Mouse (Mus musculus) lung, postnatal 36 days (tissue): ENCODE measurements around the gene Lrrc47.

ENCODE experiments used
- DNase-seq: peaks from one replicate; pipeline ENCODE4 v3.0.0; 2022; ENCODE audit warnings: mixed read lengths

The Lrrc47 gene

DNA sequence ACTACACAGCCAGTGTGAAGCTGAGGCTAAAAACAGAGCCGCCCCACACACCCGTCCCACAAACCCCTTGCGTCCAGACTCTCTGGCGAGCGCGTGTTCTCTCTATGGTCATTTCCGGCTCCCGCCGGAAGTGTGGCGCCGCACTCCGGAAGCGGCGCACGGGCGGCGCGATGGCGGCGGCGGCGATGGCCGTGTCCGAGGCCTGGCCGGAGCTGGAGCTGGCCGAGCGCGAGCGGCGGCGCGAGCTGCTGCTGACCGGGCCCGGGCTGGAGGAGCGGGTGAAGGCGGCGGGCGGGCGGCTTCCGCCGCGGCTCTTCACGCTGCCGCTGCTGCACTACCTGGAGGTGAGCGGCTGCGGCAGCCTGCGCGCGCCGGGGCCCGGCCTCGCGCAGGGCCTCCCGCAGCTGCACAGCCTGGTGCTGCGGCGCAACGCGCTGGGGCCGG lies at the start of gene Lrrc47:
TSS of gene Lrrc47 (plus strand) at position 86 of the 444 bp plus-strand sequence.
- DNase-seq, result peak; percentile 86

DNA sequence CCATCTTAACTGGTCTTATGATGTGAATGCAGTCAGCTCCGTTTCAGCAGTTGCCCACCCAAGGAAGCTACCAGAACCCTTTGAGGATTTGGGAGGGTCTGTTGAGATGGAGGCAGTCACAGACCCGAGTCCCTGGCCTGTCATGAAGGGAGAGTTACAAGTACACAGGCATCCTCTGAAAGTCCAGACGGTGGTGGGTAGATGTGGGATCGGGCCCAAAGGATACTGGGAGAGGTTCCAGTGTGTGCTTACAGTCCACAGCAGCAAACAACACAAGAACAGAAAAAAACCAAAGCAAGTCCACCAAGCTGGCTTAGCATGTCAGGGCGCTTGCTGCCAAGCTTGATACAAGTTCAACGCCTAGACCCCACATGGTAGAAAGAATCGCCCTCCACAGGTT lies 48.9 kb upstream of the Lrrc47 start:
- no peak for DNase-seq

DNA sequence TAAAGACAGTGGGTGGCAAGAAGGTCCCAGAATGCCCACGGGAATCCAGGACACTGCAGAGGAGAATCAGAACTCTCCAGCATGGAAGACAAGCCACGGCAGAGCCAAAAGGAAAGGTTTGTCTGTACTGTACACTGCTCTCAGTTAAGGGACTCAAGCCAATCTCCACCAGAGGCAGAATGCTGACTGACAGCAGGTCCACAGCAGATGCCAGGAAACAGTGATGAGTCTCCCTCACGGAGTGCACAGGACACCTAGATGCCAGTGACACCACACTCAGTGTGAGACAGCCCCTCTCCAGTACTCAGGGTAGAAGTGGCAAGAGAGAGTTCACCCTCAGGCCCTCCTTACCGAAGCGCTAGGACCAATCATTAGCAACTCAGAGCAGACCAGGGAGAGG lies 44.9 kb upstream of the Lrrc47 start:
- no peak for DNase-seq

DNA sequence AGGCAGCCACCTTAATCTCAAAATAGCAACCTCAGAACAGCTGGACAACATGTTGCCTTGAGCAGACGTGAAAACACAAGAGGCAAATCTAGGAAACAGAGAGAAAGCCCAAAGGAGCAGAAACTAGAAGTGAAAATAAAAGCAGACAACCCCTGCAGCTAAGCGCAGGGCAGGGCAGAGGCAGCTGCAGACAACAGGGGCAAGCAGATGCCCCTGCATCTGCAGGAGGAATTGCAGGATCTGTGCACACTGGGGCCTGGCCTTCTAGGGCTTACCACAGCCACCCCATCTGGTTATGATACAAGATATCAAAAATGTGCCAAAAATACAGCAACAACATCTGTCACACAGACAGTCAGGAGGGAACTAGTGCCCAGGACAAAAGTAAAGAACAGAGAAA lies 44.0 kb upstream of the Lrrc47 start:
- no peak for DNase-seq

DNA sequence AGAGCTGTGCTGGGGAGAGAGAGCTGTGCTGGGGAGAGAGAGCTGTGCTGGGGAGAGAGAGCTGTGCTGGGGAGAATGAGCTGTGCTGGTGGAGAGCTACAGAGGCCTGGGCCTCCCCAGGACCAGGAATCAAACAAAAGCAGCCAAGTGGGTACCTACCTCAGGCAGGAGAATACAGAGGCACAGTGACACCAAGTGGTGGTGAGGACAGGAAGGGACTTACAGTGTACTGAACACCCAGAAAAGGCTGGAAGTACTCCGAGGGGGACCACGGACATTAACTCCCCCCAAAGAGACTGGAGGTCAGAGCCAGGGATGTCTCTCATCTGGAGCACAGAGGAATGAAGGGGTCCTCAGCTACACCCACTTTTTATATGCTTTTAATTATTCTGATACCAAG lies 43.5 kb upstream of the Lrrc47 start:
- no peak for DNase-seq

DNA sequence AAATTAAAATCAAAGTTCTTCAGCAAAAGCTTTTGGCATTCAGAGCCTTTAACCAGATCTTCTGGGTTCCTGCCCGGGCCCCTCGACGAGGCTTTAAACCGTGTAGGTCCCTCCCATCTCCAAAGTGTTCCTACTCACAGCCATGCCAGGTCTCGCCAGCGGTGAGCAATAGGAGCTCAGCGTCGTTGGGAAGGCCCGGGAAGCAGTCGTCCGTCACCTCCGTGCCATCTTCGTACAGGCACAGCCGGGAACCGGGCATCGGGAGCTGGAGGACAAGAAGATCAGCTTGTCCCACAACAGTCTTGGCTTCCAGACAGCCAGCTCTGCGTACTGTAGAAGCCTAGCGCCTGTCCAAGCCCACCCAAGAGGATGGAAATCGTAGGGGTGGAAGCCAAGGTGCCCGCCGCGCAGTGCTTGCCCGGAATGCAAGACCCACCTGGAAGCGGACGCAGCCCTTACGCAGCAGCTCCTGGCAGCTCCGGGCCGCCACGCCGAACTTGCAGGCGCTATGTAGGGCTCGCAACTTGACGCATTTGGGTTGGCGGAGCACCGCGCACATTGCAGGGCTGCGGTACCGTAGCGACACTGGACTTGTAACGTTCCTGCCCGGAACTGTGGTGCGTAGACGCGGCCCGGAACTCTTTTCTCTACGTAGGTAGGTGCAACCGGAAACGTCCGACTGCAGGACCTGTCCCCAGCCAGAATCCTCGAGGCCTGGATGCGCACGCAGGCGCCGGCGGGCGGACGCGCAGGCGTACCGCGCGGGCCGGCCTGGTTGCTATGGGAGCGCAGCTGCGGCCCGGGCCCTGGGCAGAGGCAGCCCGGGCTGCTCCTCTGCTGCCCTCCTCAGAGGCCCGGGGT lies 36.9 kb upstream of the Lrrc47 start, which contains the start of the genes Dffb and Cep104:
TSS of gene Dffb (minus strand) at position 696 of the 861 bp plus-strand sequence.
TSS of gene Cep104 (plus strand) at position 764 of the 861 bp plus-strand sequence.
- DNase-seq, result peak; percentile 97

DNA sequence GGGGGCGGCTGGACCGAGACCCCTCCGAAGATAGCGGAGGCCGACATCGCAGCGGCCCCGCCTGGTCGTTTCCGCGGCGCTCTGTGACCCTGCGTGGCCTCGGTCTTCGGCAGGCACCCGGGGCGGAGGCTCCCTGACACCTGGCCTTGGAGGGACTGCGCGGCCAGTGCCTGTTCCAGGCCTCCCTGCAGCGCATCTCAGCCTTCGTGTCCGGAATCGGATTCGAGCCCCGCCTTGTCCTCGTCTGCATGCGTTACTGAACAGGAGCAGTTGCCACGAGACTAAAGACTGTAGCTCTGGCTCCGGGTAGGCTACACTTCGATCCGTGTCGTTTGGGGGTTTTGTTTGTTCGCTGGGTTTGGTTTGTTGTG lies 36.3 kb upstream of the Lrrc47 start:
- DNase-seq, result no peak

DNA sequence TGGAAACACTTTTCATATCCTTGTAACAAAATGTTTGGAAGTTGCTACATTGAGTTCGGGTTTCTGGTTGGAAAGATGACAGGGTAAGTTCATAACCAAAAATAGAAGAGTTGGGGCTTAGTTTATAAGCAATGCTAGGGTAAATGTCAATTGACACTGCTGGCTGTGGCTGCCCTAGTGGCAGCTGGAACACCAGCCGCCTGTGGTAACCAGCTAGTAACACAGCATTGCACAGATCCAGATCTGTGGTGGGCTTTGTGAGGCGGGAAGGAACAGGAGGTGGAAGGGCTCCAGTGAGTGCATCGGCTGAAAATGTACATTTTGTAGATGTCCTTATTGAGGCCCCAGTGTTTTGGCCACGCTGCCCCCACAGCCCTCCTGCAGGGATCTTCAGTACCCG lies 35.8 kb upstream of the Lrrc47 start:
- DNase-seq, result no peak

DNA sequence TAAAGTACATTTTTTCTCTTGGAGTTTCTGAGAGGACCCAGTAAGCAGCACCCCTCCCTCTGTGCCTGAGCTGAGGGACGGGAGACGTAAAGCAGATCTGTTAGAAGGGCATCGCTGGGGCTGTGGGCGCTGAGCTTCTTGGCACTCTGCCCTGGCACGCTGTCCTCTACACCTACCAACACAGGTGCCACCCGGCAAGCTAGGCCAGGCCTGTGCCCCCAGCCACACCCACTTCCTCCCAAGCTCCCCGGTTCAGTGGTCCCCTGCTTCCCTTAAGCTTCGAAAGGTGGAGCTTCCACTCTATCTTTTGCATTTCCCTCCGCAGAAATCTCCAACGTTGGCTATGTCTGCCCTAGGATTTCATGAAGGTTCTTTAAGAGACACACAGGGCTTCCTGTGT lies 32.3 kb upstream of the Lrrc47 start:
- DNase-seq, result no peak

DNA sequence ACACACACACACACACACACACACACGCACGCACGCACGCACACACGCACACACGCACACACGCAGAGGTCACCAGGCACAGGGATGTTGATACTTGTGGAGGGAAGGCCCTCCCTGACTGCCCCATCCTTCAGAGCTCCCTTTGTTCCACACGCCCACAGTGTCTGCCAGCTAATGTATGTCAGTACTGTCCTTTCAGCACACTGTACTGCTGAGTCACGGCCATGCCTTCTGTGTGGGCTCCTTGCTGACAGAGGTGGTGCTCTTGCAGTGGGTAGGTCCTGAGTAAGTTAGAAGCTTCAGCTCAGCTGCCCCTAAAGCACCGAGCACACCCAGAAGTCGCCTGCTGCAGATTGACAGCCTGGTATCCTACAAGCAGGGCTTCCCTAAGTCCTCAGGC lies 31.1 kb upstream of the Lrrc47 start:
- no peak for DNase-seq

DNA sequence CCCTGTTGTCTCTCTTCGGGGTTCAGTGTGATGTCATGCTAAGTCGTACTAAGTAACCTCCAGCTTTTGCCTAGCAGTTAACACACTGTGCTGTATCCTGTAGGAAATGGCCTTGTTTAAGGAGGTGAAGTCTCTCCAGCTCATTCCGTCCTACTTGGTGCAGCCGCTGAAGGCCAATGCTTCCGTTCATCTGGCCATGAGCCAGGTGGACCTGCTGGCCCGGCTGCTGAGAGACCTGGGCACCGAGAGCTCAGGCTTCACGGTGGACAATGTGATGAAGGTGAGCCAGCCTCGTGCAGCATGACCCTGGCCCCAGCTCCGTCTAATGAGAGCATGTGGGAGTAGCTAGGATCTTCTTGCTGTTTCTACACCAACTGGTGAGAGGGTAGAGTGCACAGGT lies 18.8 kb upstream of the Lrrc47 start:
- DNase-seq, result no peak

DNA sequence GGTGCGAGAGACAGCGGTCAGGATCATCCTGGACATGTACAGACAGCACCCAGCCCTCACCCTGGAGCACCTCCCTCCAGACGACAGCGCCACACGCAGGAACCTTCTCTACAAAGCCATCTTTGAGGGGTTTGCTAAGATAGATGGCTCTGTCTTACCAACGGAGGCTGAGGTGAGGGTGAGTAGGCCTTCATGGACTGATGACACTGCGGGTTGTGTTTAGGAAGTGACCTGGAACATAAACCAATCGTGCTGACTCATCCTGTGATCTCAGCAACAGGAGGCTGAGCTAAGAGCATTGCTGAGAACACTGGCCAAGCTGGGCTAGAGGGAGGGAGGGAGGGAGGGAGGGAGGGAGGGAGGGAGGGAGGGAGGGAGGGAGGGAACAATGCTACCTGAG lies 18.0 kb upstream of the Lrrc47 start:
- no peak for DNase-seq

DNA sequence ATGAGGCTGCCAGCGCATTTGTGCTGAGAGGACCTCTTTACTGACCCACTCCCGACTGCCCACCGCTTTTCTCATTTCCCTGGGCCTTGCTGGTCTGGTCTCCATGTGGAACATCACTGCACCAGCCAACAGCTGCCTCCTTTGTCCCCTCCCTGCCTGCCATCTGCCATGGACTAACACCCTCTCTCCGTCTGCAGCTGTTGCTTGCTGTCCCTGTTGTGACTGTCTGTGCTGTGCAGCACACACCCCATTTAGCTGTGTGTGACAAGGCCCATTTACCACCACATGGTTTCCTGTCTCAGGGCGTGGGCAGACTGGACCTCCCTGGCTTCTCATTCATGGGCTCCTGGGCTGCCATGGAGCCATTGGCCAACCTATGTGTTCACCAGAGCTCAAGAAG lies 6.0 kb upstream of the Lrrc47 start:
- DNase-seq, result no peak

DNA sequence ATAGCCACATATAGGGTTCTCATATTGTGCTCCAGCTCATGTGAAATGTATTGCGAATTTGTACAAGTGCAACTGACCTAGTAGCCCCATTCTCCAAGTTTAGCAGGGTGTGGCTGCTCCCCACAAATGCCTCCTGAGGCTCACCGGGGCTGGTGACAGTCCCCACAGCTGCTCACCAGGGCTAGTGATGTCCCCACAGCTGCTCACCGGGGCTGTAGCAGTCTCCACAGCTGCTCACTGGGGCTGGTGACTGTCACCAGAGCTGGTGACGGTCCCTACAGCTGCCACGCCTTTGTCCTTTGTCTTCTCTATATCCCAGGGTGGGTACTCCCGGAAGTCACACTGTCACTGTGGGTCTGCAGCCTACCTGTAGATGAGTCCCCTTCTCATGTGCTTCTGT lies 5.3 kb upstream of the Lrrc47 start:
- DNase-seq, result no peak

DNA sequence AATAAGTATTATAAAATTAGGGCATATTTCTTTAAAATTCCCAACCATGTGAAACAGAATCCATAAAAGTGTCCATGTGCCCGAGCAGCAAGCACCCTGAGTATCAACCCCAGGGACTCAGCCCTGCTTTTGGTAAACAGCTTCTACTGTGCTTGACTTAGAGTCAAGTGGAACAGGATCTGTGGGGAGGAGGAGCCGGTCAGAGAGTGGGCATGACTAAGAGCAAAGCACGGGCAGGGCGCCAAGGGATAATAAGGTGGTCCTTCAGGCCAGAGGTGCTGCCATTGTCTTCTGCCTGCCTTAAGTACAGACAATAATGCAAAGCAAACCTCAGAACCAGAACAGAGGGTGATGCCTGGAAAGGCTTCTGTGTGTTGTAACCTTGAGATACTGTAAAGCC lies 3.8 kb upstream of the Lrrc47 start:
- DNase-seq, result peak; percentile 82

DNA sequence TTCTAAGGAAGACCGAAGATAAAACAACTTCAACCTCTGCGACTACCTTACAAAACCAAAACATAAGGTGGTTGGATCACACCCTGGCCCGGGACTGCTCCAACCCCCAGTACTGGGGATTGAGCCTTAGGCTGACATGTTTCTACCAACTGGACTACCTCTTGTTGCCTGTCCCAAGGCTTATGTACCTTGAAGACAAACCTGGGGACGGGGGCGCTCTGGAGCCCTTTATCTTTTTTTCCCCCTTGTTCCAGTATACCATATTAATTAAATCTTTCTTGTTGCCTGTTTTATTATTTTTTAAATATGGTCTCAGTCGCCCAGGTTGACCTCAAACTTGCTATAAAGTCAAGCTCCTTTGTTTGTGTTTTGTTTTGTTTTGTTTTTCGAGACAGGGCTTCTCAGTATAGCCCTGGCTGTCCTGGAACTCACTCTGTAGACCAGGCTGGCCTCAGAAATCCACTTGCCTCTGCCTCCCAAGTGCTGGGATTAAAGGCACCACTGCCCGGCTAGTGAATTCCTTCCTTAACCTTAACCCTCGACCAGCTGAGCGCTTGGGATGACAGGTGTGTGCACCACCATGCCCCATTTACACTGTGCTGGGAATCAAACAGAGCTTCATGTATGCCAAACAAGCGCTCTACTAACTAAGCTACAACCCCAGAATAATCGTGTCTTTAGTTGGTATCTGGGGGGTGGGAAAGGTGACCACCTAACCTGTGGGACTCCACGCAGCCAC lies 455 bp upstream of the Lrrc47 start:
- no peak for DNase-seq

DNA sequence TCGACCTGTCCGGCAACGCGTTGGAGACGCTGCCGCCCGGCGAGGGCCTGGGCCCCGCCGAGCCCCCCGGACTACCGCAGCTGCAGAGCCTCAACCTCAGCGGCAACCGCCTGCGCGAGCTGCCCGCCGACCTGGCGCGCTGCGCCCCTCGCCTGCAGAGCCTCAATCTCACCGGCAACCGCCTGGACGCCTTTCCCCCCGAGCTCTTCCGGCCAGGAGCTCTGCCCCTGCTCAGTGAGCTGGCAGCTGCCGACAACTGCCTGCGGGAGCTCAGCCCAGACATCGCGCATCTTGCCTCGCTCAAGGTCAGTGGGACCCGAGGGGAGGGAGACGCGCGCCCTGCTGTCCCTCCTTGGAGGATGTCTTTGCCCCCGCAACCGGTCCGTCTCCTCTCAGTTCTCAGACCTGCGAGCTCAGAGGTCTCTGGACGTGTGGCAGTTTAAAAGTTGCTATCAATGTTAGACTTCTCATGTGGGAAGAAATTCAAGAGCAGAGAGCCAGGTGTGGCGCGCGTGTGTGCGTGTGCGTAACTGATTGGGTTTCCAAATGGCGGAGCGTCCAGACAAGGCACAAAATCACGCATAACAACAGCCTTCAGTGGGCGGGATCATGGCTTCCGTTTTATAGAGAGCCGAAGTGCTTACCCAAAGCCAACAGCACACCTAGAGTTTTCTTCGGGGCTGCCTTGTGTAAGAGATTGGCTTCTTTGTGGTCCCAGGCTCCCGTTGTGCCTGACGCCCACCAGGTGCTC lies 776 bp downstream of the Lrrc47 start:
- no peak for DNase-seq

DNA sequence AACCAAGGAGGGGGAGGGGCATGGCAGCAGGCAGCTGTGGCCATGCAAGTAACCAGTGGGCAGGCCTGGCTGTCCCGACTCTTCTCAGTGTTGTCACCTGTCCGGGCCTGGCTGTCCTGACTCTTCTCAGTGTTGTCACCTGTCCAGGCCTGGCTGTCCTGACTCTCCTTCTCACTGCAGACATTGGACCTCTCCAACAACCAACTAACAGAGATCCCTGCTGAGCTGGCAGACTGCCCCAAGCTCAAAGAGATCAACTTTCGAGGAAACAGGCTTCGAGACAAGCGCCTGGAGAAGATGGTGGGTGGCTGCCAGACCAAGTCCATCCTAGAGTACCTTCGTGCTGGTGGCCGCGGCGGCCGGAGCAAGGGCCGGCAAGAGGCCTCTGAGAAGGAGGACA lies 3.9 kb downstream of the Lrrc47 start:
- no peak for DNase-seq

DNA sequence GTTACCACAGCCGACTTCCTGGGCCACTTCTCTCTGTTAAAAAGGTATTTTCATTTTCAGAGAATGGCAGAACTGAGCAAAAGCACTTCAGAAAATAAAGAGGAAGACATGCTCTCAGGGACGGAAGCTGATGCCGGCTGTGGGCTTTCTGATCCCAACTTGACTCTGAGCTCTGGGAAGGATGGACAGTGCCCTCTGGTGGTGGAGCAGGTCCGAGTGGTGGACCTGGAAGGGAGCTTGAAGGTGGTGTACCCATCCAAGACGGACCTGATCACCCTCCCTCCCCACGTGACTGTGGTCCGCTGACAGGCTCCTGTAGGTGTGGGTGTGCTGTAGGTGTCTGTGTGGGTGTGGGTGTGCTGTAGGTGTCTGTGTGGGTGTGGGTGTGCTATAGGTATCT lies 8.0 kb downstream of the Lrrc47 start:
- peak; percentile 81 for DNase-seq

DNA sequence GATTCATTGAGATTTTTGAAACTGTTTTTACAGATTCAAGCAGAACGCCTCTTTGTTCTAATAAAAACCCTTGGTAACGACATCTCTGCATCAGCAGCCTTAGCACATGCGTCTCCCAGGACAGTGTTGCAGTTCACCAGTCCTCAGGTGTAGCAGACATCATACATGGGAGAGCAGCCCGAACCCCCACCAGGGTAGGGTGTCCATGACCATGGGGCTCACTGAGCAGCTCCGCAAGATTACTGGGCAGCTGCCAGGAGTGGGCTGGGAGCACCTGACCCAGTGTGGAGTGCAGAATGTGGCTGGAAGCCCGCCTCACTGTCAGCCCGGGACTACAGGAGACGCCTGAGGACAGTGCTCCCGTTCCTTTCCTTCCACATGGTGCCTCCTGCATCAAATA lies 9.9 kb downstream of the Lrrc47 start:
- peak; percentile 43 for DNase-seq

DNA sequence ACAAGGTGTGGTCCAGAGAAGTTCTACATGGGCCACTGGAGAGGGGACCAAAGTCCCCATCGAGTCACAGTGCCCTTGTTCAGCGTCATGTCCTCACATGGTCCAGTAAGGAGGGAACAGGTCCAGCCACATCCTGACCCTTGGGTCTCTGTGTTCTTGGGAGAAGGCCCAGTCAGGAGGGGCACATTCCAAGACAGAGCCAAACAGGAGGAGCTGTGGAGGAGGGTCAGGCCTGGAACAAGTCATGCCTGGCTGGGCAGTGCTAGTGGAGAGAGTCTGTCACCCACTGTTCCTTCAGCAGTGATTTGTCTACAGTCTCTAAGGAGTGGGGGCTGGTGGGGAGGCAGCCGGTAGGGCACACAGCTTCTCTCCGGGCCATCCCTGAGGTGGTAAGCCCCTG lies 10.9 kb downstream of the Lrrc47 start:
- peak; percentile 91 for DNase-seq

DNA sequence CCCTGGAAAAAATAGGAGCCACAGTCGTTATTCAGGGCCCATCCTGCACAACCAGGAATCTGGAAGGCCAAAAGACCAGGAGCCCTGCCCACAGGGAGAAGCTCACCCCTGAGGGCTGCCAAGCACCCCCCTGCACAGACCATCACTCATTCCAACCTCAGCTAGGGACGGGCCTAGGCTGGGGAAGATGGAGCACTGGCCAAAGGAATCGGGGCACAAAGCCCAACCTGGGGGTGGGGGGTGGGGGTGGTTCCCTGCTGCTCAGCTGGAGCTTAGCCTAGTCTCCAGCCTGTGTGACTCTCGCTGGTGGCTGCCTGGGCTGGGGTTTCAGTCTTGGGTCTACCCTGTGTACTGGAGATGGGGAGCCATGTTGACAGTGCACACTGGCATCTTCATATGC lies 11.3 kb downstream of the Lrrc47 start:
- DNase-seq, result no peak
